Mouse (Mus musculus) layer of hippocampus, adult 11-12 months (tissue): Measurements from ENCODE around the gene Gabrb1.
"Not testable (repeated sequence)": the region's sequence is repeated elsewhere in the genome, so short reads cannot be mapped to it uniquely, and the experiment has no call there.

Experiments
- DNase-seq: peaks from one replicate; pipeline ENCODE4 v3.0.0; 2022; ENCODE audit warnings: low spot score

The Gabrb1 gene

DNA sequence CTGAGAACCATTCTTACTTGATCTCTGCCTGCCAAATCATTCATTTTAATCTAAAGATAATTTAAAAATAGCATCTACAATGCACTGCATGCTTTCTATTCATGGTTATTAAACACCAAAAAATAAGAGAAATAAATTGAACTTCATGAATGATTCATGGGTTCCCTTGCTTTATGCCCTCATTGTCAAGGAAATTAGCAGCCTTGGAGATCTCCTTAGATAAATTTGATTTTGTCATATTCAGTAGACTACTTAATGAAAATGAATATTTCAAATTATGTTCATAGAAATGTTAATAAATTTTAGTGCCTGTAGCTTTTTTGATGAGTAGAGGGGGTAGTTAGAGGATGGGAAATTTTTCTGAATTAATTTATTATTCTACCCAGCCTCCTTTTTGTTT is 379.0 kb downstream of the Gabrb1 start:
- no peak for DNase-seq

DNA sequence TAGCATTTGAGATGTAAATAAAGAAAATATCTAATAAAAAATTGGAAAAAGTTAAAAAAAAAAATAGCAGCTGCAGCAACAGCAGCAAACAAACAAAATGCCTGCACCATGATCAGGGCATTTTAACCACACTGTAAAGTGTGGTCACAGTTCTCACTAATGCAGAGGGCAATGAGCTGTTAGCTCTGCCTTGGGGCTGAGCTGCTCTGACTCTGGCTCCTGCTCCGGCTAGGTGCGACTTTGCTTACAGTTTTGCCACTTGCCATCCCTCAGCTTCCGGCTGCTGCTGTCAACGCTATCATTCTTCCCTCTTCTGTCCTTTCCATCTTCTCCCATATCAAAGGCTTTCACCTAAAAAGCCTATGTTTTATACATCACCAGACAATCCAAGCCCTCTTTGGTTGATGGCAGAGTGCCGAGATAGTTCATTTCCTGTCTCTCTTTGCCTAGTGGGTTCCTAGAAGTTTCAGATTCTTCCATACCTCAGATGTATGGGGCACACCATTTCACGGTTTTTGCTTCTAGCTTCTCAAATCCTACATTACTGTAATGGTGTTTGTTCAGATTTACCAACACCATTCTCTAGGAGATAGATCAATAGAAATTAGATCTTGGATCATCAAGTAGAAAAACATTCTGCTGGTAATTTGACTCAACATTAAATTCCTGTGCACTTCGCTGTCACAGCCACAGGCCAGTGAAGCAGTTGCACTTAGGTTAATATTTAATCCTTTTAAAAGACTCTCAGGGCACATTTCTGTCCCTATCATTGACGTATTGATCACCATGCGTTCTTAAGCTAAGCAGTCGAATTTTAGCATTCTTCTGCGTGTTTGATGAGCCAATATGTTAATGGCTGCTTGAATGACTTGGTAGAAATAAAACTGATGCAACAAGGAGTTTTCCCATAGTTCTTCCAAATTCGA is 385.6 kb downstream of the Gabrb1 start:
- no peak for DNase-seq

DNA sequence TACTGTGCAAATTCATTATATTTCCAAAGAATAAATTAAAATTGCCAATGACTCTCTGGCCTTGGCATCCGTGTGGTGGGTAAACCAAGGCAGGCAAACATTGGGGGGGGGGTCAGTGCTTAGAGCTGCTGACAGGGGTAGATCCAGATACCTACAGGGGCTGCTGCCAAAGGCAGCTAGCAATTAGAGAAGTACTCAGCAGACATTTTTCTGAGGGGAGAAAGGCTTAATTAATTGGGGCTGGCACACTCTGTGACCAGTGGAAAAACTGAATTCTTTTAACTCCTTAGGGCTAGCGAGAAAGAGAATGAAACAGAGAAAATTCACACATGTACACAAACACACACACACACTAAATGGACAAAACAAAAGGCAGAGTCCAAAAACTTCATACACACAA is 388.3 kb downstream of the Gabrb1 start:
- no peak for DNase-seq

DNA sequence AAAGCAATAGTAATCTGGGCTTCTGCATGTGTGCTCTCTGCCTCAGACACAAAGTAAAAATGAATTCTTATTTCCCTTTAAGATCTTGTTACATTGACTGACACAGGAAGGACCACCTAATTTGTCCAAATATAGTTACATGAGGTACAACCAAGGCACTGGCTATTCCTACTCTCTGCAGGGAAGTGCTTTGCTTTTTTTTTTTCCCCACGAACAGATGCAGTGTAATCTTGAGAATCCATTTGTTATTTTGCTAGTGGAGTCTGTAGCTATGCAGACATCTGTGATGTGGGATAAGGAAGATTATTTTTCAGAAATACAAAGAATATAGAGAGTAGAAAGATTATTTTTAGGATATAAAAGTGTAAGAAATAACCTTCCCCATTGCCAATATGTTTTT is 406.2 kb downstream of the Gabrb1 start:
- no peak for DNase-seq

DNA sequence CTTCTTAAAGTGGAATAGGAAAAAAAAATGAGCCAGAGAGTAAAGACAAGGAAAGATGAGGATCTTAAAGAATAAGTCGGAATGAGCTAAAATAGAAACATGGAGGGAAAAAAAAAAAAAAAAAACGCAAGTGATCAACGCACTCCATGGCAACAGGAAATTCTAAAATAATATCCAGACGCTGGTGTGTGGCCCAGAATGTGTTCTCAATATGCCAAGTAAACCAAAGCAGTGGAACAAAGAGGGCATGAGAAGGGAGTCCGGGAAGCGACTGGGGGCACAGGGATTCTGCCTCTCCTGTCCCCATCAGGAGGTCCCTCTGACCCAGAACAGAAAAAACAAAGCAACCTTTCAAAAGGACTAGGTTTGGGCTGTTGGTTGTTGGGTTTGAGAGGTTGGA is 410.9 kb downstream of the Gabrb1 start:
- peak; percentile 25 for DNase-seq

DNA sequence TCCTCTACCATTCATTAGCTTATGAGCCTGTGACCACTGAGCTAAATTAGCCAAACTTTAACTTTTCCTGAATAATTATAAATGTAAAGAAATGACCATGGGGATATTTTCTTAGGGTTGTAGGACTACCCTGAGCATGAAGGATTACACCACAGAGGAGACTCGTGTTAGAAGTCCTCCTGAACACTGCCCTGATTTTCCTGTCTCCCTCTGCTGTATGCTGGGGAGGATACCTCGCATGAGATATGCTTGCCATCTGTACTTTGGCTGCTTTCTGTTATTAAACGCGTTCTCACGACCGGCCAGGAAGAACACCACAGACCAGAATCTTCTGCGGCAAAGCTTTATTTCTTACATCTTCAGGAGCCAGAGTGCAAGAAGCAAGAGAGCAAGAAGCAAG is 411.5 kb downstream of the Gabrb1 start:
- DNase-seq: not testable (repeated sequence)

DNA sequence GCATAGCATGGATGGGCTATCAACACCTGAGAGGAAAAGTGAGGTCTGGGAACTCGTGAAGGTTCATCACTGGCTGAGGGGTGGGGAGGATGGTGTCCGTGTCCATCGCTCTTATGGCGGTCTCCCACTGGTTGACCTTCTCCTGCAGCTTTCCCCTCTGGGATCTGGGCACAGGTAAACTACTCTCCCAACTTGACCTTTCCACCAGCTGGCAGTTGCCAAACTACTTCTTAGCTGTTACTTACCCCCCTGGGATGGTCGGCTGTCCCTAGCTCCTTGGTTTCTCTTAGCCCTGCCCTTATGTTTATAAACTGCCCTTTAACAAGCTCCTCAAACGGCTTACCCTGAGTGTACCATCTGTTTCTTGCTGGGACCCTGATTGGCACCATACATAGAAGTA is 418.9 kb downstream of the Gabrb1 start:
- no peak for DNase-seq

DNA sequence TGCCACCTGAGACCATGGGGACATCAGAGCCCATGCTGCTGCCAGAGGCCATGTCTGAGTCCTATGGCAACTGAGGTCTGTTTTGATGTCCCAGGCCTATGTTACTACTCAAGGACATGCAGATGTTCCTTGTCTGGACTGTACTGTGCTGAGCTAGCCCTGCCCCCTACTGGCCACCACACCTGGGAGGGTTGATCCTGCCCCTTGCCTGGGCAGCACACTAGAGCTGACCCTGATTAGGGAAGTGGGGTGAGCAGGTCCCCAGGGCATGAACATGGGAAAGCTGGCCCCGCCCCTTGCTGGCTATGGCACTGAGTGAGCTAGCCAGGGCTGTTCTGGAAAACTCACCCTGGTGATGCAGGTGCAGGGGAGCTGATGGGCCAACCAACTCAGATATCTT is 428.6 kb downstream of the Gabrb1 start:
- DNase-seq: no peak

DNA sequence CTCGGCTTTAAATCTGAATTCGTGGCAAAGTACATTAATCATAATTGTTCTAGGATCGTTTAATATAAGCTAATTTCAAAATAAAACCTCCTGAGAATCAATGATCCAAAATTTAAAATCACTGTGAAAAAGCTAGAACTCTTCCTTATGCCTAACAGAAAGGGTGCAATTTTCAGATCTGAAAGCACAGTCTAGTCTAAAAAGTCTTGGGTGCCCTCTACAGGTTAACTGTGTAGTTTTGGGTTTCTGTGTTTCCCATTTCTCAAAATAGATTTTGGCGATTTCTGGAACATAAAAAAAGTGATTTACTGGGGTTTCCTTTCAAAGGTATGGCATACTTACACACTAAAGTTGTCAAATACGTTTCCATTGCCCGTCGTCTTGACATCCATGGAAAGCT is 436.7 kb downstream of the Gabrb1 start:
- DNase-seq: peak; percentile 43

DNA sequence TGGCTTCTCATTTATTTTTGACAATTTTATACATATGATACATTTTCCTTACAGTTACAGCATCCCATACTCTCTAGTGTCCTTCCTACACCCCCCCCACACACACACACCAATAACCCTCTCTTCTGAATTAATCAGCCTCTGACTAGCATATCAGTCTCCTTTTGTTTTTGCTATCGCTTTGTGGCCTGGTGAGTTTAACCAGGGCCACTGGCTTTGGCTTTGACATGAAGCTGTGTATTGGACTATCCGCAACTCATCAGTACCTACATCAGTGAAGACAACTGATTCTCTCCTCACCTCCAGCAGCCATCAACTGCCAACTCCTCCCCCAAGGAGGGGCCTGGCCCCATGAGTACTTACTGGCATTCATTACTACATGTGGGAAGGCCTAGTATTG is 437.1 kb downstream of the Gabrb1 start:
- DNase-seq: no peak

DNA sequence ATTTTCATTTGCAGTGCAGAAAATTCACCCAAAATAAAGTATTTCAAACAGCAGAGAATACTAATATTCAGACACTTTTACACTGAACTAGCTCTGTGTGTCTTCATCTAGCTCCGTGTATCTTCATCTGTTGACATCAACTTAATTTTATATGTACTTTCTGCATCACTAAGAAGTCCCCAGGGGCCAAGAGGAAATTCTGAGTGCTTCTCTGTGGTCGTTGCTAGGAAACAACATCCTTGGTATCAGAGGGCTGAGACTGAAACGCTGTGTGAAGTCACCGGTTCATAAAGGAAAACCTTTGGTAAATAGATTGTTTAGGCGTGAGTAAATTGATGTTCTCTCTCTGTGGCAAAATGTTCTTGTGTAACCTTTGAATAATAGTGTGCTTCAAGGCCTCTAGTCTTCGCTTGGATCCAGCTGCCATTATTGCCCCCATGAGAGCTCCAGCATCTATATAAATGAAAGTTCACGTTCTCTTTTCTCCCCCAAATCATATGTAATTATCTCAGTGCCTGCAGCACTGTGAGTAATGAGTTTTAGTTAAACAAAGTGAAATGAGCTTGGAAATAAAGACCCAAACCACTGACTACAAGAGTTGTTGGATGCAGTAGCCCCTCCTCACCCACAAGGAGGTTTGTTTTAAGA is 446.5 kb downstream of the Gabrb1 start:
- DNase-seq: no peak

DNA sequence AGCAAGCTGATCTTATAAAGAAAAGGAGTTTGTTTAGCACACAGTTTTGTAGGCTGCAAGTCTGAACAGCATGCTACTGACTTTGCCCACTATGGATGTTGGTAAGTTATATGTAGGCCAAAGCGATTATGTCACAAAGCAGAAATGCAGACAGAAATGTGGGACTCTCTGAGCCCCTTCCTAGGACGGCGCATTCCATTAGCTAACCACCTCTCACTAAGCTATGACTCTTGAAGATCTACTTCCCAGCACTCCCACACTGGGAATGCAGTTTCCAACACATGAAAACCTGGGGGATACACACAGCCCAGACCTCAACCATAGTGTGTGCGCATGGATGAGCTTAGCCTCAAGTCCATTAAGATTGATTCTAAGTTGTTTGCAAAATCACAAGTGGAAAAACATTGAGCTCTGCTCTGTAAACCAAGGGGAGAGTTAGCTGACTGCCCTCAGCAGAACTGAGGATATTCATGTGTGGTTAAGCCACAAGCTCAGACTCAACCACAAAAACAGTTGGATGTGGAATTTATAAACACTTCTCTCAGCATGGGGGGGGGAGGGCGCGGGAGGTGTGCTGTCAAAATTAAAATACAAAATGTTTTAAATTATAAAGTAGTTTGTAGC is 464.6 kb downstream of the Gabrb1 start:
- DNase-seq: no peak

DNA sequence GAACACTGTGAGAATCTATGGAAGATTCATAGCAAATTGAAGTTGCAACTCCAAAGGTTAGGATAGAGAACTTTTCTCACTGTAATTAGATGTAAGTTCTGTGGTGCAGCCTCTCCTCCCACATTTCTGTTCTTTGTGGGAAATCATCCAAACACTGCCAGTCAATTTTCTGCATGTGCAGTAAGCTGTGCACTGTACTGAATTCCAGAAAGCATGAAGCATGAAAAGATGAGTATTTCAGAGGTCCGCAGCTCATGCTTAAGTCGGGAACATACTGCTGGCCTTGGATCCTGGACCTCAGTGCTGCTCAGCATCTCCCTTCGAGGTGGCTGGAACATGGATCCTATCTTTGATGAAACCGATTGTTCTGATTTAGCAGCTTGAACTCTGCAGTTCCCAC is 468.8 kb downstream of the Gabrb1 start:
- DNase-seq: no peak

DNA sequence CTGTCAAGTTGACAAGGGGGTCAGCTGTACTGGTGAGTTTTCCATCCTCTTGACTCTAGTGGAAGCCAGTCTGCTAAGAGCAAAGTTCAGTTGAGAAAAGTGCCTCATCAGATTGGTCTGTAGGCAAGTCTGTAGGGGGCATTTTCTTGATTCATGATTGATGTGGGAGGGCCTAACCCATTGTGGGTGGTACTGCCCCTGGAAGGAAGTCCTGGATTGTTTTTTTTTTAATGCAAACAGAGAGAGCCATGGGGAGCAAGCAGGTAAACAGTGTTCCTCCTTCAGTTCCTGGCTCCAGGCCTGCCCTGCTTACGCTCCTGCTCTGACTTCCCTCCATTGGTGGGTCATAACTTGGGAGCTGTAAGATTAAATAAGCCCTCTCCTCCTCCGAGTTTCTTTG is 476.0 kb downstream of the Gabrb1 start:
- no peak for DNase-seq

DNA sequence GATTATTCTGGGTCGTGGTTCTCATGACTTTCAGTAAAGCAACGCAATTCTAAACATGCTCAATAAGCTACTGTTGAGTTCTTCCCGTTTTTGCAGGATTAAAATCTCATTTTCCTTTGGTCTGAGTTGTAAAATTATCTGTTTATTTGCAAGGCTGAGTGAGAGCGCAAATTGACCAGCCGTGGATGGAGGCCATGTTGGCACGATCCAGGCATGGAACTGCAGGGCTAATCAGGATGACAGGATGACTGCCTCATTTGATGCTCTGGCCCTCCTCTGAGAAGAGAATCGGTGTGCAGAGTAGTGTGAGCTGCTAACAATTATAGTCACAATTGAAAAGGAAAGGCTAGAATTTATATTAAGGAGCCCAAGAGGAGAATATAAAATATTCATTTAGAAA is 480.3 kb downstream of the Gabrb1 start:
- DNase-seq: no peak

DNA sequence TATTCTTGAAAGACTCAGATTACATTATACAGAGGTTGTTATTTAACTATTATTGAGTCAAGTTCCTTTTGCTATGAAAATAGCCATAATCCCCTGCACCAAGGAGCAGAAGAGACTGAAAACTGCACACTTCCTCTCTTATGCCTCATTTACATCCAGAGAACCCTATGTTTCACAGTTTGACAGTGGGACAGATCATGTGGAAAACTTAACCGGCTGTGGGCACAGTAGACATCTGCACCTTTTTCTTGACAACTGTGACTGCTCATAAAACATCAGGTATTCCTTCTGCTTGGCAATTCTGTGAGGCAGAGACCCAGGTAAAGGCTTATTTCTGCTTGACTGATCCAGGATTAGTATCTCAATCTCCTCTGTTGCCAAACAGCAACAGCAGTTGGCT is 481.7 kb downstream of the Gabrb1 start:
- DNase-seq: no peak

DNA sequence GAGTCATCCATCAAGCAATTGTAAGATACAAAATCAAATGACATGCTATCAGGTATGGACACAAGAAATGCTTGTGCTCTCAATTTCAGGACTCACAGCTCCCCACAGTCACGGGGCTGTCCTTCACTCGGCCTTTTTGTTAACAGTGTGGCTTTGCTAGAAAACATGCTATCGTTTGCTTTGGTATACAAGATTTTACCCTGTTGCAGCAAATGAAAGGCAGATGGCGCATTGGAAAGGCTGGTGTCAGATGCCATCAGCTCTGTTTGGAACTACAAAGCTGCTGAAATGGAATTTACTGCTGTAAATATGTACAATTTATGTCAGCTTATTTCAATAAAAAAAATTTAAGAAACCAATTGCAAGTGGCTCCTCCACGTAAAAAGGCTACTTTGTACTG is 490.8 kb downstream of the Gabrb1 start:
- DNase-seq: peak; percentile 41

DNA sequence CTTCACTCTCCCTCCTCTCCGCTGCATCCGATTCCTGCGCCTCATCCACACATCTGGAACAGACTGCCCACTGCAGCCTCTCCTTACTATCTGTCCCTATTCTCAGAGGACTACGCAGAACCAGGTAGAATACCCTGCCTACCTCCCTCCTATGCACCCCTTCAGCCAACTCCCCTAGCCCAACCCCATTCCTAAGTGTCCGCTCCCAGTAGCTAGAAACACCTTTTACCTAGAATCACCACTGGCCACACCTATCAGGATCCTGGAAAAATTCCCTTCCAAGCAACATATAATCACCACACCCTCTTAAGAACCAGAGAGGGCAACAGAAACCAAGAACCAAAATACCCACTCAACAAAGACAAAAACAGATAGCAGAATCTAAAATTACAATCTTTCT is 493.0 kb downstream of the Gabrb1 start:
- no peak for DNase-seq

DNA sequence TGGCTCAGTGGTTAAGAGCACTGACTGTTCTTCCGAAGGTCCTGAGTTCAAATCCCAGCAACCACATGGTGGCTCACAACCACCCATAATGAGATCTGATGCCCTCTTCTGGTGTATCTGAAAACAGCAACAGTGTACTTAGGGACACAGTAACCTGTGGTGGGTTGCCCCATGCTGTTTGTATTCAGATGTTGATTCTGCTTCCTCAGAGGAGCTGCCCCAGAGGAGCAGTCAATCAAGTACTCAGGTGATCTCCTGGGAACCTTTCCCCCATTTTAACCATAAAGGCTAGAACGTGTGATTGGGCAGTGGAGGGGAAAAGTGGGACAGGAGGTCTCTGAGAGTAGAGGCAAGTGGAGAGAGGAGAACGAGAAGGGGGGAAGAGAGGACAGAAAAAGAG is 497.8 kb downstream of the Gabrb1 start:
- not testable (repeated sequence) for DNase-seq

DNA sequence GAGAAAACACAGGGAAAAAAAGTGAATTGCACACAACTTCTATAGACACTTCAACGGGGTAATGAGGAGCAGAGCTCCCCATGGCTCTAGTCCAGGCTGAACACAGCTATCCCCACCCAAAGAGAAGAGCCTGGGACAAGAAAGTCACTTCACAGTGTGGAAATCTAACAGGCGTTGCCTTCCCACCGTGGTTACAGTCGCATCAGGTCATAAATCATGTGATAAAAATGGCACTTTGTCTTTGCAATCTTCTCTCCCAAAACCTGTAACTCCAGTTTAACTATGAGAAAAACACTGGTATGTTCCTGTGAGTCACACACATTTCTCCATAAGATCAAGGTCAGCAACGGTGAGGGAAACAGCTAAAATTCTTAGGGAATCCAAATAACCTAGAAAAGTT is 498.7 kb downstream of the Gabrb1 start:
- no peak for DNase-seq

DNA sequence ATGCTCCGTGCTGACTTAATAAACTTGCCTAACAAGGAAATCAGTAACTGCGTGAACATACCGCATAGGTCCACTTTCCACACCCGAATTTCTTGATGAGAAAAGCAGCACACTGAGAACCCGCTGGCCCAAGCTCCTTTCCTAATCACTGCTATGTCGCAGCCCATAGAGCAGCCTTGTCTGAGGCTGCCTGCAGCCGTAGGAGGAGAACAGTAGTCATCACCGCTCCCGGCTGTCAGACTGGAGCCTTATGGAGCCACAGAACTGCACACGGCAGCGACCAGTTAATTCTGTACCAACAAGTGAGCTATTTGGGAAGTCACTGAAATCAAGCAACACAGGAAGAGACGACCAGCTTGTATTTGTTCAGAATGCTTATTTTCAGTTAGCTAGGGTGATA is 500.8 kb downstream of the Gabrb1 start:
- DNase-seq: peak; percentile 52

DNA sequence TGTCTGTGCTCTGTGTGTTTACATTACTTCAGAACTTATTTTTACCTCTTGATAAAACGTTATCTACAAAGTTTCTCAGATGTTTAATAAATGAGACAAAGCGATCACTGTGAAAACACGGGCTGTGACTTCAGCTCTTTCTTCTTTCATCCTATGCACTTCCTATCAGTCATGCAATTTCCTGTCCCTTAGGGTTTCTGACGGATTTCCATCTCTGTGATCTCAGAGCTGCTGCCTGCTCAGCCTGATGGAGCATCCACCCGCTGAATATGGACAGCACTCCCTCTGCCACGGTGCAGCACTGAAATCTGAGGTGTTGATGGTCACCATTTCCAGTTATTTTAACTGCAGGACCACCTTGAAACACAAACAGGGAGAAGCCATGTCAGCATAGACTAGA is 501.6 kb downstream of the Gabrb1 start:
- no peak for DNase-seq

DNA sequence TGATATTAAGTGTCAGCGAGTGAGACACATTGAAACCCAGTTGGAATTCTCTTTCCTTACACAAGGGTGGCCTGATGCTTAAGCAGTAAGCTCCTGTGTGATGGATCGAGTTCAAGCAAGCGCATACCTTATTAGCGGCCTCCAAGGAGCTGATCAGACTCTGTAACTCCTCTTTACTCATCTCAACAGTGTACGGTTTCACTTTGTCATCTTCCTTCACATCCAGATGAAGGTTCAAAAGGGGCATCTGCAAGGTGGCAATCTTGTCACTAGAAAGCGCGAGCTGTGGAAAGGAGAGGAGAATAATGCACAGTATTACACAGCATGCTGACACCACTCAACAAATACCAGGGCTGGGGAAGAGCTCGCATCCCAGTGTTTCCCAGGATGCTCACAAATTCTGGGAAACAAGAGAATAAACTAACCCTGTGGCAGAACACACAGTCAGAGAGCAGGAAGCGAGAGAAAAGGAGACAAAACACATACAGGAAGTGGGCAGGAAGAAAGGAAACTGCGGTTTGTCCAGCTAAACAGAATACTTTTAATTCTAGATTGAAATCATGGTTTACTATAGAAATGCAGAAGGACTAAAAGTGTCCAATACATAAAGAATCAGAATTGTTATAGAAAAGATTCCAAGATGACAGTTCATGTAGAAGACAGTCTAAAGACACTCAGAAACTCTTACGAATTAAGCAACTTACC is 503.0 kb downstream of the Gabrb1 start:
- DNase-seq: no peak
